In the genomic region with DNA sequence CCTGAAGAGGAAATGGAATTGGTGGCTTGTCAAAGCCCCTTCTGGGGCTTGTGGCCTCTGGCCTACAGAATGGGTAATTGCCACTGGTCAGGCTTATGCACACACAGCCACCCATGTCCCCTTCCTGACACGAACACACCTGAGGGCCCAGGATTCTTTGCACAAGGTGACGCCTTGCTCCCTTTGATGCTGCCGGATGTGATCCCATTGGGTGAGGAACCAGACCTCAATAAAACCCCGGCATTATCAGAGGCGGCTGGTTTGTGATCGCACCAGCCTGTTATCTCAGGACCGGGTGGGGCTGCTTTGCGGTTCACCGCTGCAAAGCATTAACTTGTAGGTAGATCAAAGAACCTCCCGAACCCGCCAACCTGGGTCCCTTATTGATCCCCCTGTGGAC, we compare ENCODE assay signal across 14 mouse cellular contexts.
"Had no signal": no experiment of that assay in that cellular context is flagged by ENCODE, and none has a peak within 500 bp of the region (broad histone marks: within the 10 kb centered on the region; RNA-seq: fewer than 3 reads in every experiment).

No protein-coding gene starts in this region.

- ATAC-seq: midbrain, embryonic 13.5 days had no signal

- H3K27me3 ChIP-seq: hindbrain, embryonic 15.5 days; kidney, embryonic 15.5 days; limb, embryonic 12.5 days; midbrain, embryonic 13.5 days; neural tube, embryonic 15.5 days had no signal

- DNase-seq: kidney, adult 2 months; kidney, postnatal 14 days; lung, embryonic 14.5 days; lung, postnatal 14 days; spleen, adult 18-20 months; thymus, adult 18-20 months; thymus, postnatal 14 days had no signal

- H3K9ac ChIP-seq: hindbrain, embryonic 15.5 days; kidney, embryonic 15.5 days; limb, embryonic 12.5 days; lung, embryonic 14.5 days; midbrain, embryonic 13.5 days; neural tube, embryonic 15.5 days had no signal

- H3K4me3 ChIP-seq: hindbrain, embryonic 15.5 days; kidney, embryonic 15.5 days; left cerebral cortex, adult 2 months; limb, embryonic 12.5 days; midbrain, embryonic 13.5 days; myocyte; neural tube, embryonic 15.5 days had no signal

- H3K36me3 ChIP-seq: hindbrain, embryonic 15.5 days; kidney, embryonic 15.5 days; midbrain, embryonic 13.5 days; neural tube, embryonic 15.5 days had no signal

- H3K27ac ChIP-seq: hindbrain, embryonic 15.5 days; kidney, embryonic 15.5 days; left cerebral cortex, adult 2 months; limb, embryonic 12.5 days; midbrain, embryonic 13.5 days; neural tube, embryonic 15.5 days had no signal

- H3K9me3 ChIP-seq: hindbrain, embryonic 15.5 days; kidney, embryonic 15.5 days; limb, embryonic 12.5 days; midbrain, embryonic 13.5 days; neural tube, embryonic 15.5 days had no signal

- H3K4me2 ChIP-seq: hindbrain, embryonic 15.5 days; kidney, embryonic 15.5 days; limb, embryonic 12.5 days; lung, embryonic 14.5 days; midbrain, embryonic 13.5 days; neural tube, embryonic 15.5 days had no signal
